Mouse (Mus musculus): Measurements from ENCODE around the gene Fzd2.
A peak's percentile ranks its signal among the peaks of the same experiment; 100 is the strongest.
"Not testable (repeated sequence)": the region's sequence is repeated elsewhere in the genome, so short reads cannot be mapped to it uniquely, and the experiment has no call there.

Fzd2 gene

GRCm38 (mm10) chr11:102604010-102604584 is at the start of gene Fzd2:
Gene Fzd2, plus strand, starts transcription at chr11:102604396.
- DNase-seq (ENCODE audit: low spot score) = peak; percentile 64

- DNase-seq (ENCODE audit: low spot score) = peak; percentile 24
These were observed 48.7 kb upstream of the Fzd2 start for GRCm38 (mm10) chr11:102555400-102556030.

GRCm38 (mm10) chr11:102556031-102556715 is 48.0 kb upstream of the Fzd2 start, which contains the start of gene Gpatch8:
Gene Gpatch8, minus strand, starts transcription at chr11:102556392.
- DNase-seq (ENCODE audit: low spot score) = peak; percentile 95

GRCm38 (mm10) chr11:102556716-102557074 is 47.5 kb upstream of the Fzd2 start:
- no peak for DNase-seq (ENCODE audit: low spot score)

GRCm38 (mm10) chr11:102557386-102557785 is 46.8 kb upstream of the Fzd2 start:
- no peak for DNase-seq (ENCODE audit: low spot score)

DNA sequence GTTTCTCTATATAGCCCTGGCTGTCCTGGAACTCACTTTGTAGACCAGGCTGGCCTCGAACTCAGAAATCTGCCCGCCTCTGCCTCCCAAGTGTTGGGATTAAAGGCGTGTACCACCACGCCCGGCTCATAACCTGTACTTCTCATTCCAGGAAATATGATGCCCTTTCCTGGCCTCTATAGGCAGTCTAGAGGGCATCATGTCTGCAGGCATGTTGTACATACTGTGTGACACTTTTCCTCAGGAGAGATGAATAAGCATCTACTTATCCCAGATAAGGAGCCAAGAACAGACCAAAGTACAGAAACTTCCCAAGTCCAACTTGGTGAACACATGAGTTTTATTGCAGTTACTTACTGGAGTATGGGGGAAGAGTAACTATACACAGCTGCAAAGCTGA is 45.5 kb upstream of the Fzd2 start:
- no peak for DNase-seq (ENCODE audit: low spot score)

GRCm38 (mm10) chr11:102564952-102565671 is 39.1 kb upstream of the Fzd2 start:
- not testable (repeated sequence) for DNase-seq (ENCODE audit: low spot score)

GRCm38 (mm10) chr11:102565741-102566140 is 38.5 kb upstream of the Fzd2 start:
- no peak for DNase-seq (ENCODE audit: low spot score)

GRCm38 (mm10) chr11:102566290-102566689 is 37.9 kb upstream of the Fzd2 start:
- DNase-seq (ENCODE audit: low spot score) = no peak

GRCm38 (mm10) chr11:102567157-102567556 is 37.0 kb upstream of the Fzd2 start:
- DNase-seq (ENCODE audit: low spot score) = no peak

GRCm38 (mm10) chr11:102567723-102568122 is 36.5 kb upstream of the Fzd2 start:
- DNase-seq (ENCODE audit: low spot score) = no peak

DNA sequence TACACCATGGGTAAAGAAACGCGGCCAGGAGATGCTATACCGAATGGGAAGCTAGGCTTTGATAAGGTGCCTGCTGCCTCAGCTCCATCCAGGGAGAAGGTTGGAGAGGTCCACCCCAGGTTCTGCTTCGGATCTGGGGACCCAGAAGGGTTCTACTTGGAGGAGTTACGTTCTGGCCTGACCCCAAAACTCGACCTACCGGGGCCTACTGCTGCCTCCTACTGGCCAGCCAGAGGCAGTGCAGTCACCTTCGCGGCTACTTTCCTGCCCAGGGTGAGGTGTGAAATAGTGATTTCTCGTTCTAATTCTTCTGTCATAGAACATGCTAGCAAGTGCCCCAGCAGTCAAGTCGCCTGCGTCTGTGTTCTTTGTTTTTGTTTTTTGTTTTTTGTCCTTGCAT is 36.0 kb upstream of the Fzd2 start:
- no peak for DNase-seq (ENCODE audit: low spot score)

- no peak for DNase-seq (ENCODE audit: low spot score)
These were observed 35.3 kb upstream of the Fzd2 start for GRCm38 (mm10) chr11:102568756-102569377.

GRCm38 (mm10) chr11:102572866-102573663 is 31.1 kb upstream of the Fzd2 start:
- DNase-seq (ENCODE audit: low spot score) = peak; percentile 50

GRCm38 (mm10) chr11:102575034-102575433 is 29.2 kb upstream of the Fzd2 start:
- DNase-seq (ENCODE audit: low spot score) = no peak

- DNase-seq (ENCODE audit: low spot score) = no peak
These were observed 28.0 kb upstream of the Fzd2 start for GRCm38 (mm10) chr11:102576050-102576754.

GRCm38 (mm10) chr11:102578341-102579118 is 25.7 kb upstream of the Fzd2 start:
- DNase-seq (ENCODE audit: low spot score) = no peak

GRCm38 (mm10) chr11:102579165-102580033 is 24.8 kb upstream of the Fzd2 start, which contains the start of gene Gm11627:
Gene Gm11627, minus strand, starts transcription at chr11:102579461.
- DNase-seq (ENCODE audit: low spot score) = no peak

GRCm38 (mm10) chr11:102580034-102580330 is 24.2 kb upstream of the Fzd2 start:
- no peak for DNase-seq (ENCODE audit: low spot score)

Measured in left cerebral cortex, adult 11 months (tissue).